Mouse (Mus musculus): ENCODE results near the gene Cst6. TPM values are rescaled to one million over a fixed set of nuclear protein-coding genes. Genes with fewer than 3 reads are reported as not detected.
A peak's percentile ranks its signal among the peaks of the same experiment; 100 is the strongest.

Gene Cst6
- polyA plus RNA-seq, 1 experiment from 2014 or later, result 3.1 TPM

- 85% methylated on average over 6 of the region's 6 CpGs for WGBS
- Histone ChIP-seq H3K9me3 (no peaks in the 10 kb centered on the region), H3K27me3 (no peaks in the 10 kb centered on the region), H3K4me3 (no peak overlapping the region), H3K4me1 (peaks cover 41% of the 10 kb centered on the region), H3K4me2 (replicated peaks) (no peak overlapping the region), H3K9ac (replicated peaks) (0 out of 2 replicates have a peak overlapping the region, but pooled peaks have one; percentile 3), H3K27ac (replicated peaks) (no peak overlapping the region), H3K36me3 (peaks cover 24% of the 10 kb centered on the region)
- ATAC-seq (replicated peaks), result no peak
These were observed 48.8 kb downstream of the Cst6 start for GRCm38 (mm10) chr19:5300588-5300987.

- Histone ChIP-seq H3K9me3 (no peaks in the 10 kb centered on the region), H3K4me3 (peak within 1 kb of the TSS; percentile 87), H3K27me3 (no peaks in the 10 kb centered on the region), H3K27ac (replicated peaks) (peak within 1 kb of the TSS; percentile 88), H3K4me1 (peaks cover 54% of the 10 kb centered on the region), H3K9ac (replicated peaks) (peak within 1 kb of the TSS; percentile 94), H3K36me3 (peaks cover 4% of the 10 kb centered on the region), H3K4me2 (replicated peaks) (peak within 1 kb of the TSS; percentile 83)
- ATAC-seq (replicated peaks), result peak; percentile 55
- 2% methylated on average over 30 of the region's 32 CpGs for WGBS
These were observed 51.2 kb downstream of the Cst6 start, which contains the start of gene Gal3st3 for GRCm38 (mm10) chr19:5297903-5298800. Gal3st3 (plus strand) TSS chr19:5298331.

- Histone ChIP-seq H3K9me3 (no peaks in the 10 kb centered on the region), H3K36me3 (peaks cover 14% of the 10 kb centered on the region), H3K27me3 (no peaks in the 10 kb centered on the region), H3K4me2 (replicated peaks) (no peak overlapping the region), H3K4me1 (peaks cover 57% of the 10 kb centered on the region), H3K27ac (replicated peaks) (no peak overlapping the region), H3K9ac (replicated peaks) (no peak overlapping the region), H3K4me3 (no peak overlapping the region)
- 85% methylated on average over 5 of the region's 5 CpGs for WGBS
- no peak for ATAC-seq (replicated peaks)
These were observed 52.7 kb downstream of the Cst6 start for GRCm38 (mm10) chr19:5296630-5297029.

GRCm38 (mm10) chr19:5295736-5296075 lies 53.7 kb downstream of the Cst6 start:
- H3K4me2 ChIP-seq (replicated peaks), result peak overlapping the region; percentile 75
- H3K9ac ChIP-seq (replicated peaks), result peak overlapping the region; percentile 74
- peak overlapping the region; percentile 74 for H3K4me3 ChIP-seq
- H3K27me3 ChIP-seq, result no peaks in the 10 kb centered on the region
- peaks cover 55% of the 10 kb centered on the region for H3K4me1 ChIP-seq
- peak overlapping the region; percentile 93 for H3K27ac ChIP-seq (replicated peaks)
- peaks cover 23% of the 10 kb centered on the region for H3K36me3 ChIP-seq
- 5% methylated on average over 13 of the region's 13 CpGs for WGBS
- H3K9me3 ChIP-seq, result no peaks in the 10 kb centered on the region
- no peak; the same call in 1 of the 2 replicates for ATAC-seq (replicated peaks)

- under 1% methylated on average over 46 of the region's 46 CpGs for WGBS
- Histone ChIP-seq H3K4me1 (peaks cover 50% of the 10 kb centered on the region), H3K9ac (replicated peaks) (peak within 1 kb of the TSS; percentile 74), H3K4me2 (replicated peaks) (peak within 1 kb of the TSS; percentile 89), H3K36me3 (peaks cover 29% of the 10 kb centered on the region), H3K9me3 (no peaks in the 10 kb centered on the region), H3K4me3 (peak within 1 kb of the TSS; percentile 74), H3K27me3 (no peaks in the 10 kb centered on the region), H3K27ac (replicated peaks) (peak within 1 kb of the TSS; percentile 93)
- ATAC-seq (replicated peaks), result peak; percentile 97
These were observed 54.2 kb downstream of the Cst6 start, which contains the start of gene Sf3b2 for GRCm38 (mm10) chr19:5294972-5295735. Sf3b2 (minus strand) TSS chr19:5295455.

Other genes starting within 250 kb of the Cst6 start
- gene Rab1b, start 242.5 kb downstream of the Cst6 start, polyA plus RNA-seq (2015; fragmentation: Nextera tagmentation; extraction: Ambion mirVana), result 243 and 248 TPM in 2 replicates
- 47.0 and 50.9 TPM in 2 replicates for gene Klc2, start 231.0 kb downstream of the Cst6 start, polyA plus RNA-seq (2015; fragmentation: Nextera tagmentation; extraction: Ambion mirVana)
- gene Pacs1, start 76.5 kb downstream of the Cst6 start, polyA plus RNA-seq (2015; fragmentation: Nextera tagmentation; extraction: Ambion mirVana), result 32.5 and 33.3 TPM in 2 replicates
- 381 and 383 TPM in 2 replicates for gene Sf3b2, start 54.1 kb downstream of the Cst6 start, polyA plus RNA-seq (2015; fragmentation: Nextera tagmentation; extraction: Ambion mirVana)
- gene Gal3st3, start 51.2 kb downstream of the Cst6 start, polyA plus RNA-seq (2015; fragmentation: Nextera tagmentation; extraction: Ambion mirVana), result 31.4 and 31.6 TPM in 2 replicates
- not detected in 2 replicates for gene Catsper1, start 13.8 kb downstream of the Cst6 start, polyA plus RNA-seq (2015; fragmentation: Nextera tagmentation; extraction: Ambion mirVana)
- gene Eif1ad, start 17.2 kb upstream of the Cst6 start, polyA plus RNA-seq (2015; fragmentation: Nextera tagmentation; extraction: Ambion mirVana), result 49.6 and 52.8 TPM in 2 replicates
- gene Banf1, start 17.6 kb upstream of the Cst6 start, polyA plus RNA-seq (2015; fragmentation: Nextera tagmentation; extraction: Ambion mirVana), result 401 and 423 TPM in 2 replicates
- 81.2 and 90.2 TPM in 2 replicates for gene Sart1, start 39.1 kb upstream of the Cst6 start, polyA plus RNA-seq (2015; fragmentation: Nextera tagmentation; extraction: Ambion mirVana)
- 0.10 TPM in 1 of 2 replicates, not detected in the other for gene Tsga10ip, start 53.0 kb upstream of the Cst6 start, polyA plus RNA-seq (2015; fragmentation: Nextera tagmentation; extraction: Ambion mirVana)
- 306 and 315 TPM in 2 replicates for gene Drap1, start 75.4 kb upstream of the Cst6 start, polyA plus RNA-seq (2015; fragmentation: Nextera tagmentation; extraction: Ambion mirVana)
- gene AI837181, start 75.6 kb upstream of the Cst6 start, polyA plus RNA-seq (2015; fragmentation: Nextera tagmentation; extraction: Ambion mirVana), result 66.5 TPM in 2 replicates
- not detected in 2 replicates for gene Fosl1, start 98.0 kb upstream of the Cst6 start, polyA plus RNA-seq (2015; fragmentation: Nextera tagmentation; extraction: Ambion mirVana)
- 10.7 and 11.4 TPM in 2 replicates for gene Ccdc85b, start 108.3 kb upstream of the Cst6 start, polyA plus RNA-seq (2015; fragmentation: Nextera tagmentation; extraction: Ambion mirVana)
- gene Fibp, start 111.0 kb upstream of the Cst6 start, polyA plus RNA-seq (2015; fragmentation: Nextera tagmentation; extraction: Ambion mirVana), result 160 and 184 TPM in 2 replicates
- 4.4 and 4.8 TPM in 2 replicates for gene Ctsw, start 118.9 kb upstream of the Cst6 start, polyA plus RNA-seq (2015; fragmentation: Nextera tagmentation; extraction: Ambion mirVana)
- gene Efemp2, start 124.4 kb upstream of the Cst6 start, polyA plus RNA-seq (2015; fragmentation: Nextera tagmentation; extraction: Ambion mirVana), result 30.1 TPM in 2 replicates
- gene Mus81, start 138.8 kb upstream of the Cst6 start, polyA plus RNA-seq (2015; fragmentation: Nextera tagmentation; extraction: Ambion mirVana), result 55.3 and 60.7 TPM in 2 replicates
- gene Cfl1, start 140.9 kb upstream of the Cst6 start, polyA plus RNA-seq (2015; fragmentation: Nextera tagmentation; extraction: Ambion mirVana), result 3,659 and 3,744 TPM in 2 replicates
- 0.39 and 0.49 TPM in 2 replicates for gene 1700020D05Rik, start 154.2 kb upstream of the Cst6 start, polyA plus RNA-seq (2015; fragmentation: Nextera tagmentation; extraction: Ambion mirVana)
- gene Snx32, start 161.0 kb upstream of the Cst6 start, polyA plus RNA-seq (2015; fragmentation: Nextera tagmentation; extraction: Ambion mirVana), result 71.9 and 72.8 TPM in 2 replicates
- gene Ovol1, start 211.1 kb upstream of the Cst6 start, polyA plus RNA-seq (2015; fragmentation: Nextera tagmentation; extraction: Ambion mirVana), result not detected in 2 replicates
- 2.2 and 2.3 TPM in 2 replicates for gene Ap5b1, start 218.5 kb upstream of the Cst6 start, polyA plus RNA-seq (2015; fragmentation: Nextera tagmentation; extraction: Ambion mirVana)

All from forebrain, embryonic 15.5 days (tissue).